Mouse (Mus musculus) embryonic facial prominence, embryonic 10.5 days (tissue): Measurements from ENCODE around the gene Narfl. TPM values are rescaled to one million over a fixed set of nuclear protein-coding genes. Genes with fewer than 3 reads are reported as not detected.
A peak's percentile ranks its signal among the peaks of the same experiment; 100 is the strongest.
"Not testable (repeated sequence)": the region's sequence is repeated elsewhere in the genome, so short reads cannot be mapped to it uniquely, and the experiment has no call there.

ENCODE experiments used
- DNase-seq: peaks from one replicate; pipeline ENCODE4 v3.0.0-alpha.2; 2017; ENCODE audit warnings: low spot score
- H3K27ac ChIP-seq: fragments of 300-500 bp; sonication (generic); replicated peaks from 2 replicates; pipeline ENCODE4 v1.5.1; 2016; ENCODE audit warnings: mild to moderate bottlenecking
- H3K27me3 ChIP-seq: fragments of 300-500 bp; sonication (generic); replicated peaks from 2 replicates; pipeline ENCODE4 v1.6.1; 2016; ENCODE audit warnings: low read depth, mild to moderate bottlenecking; ENCODE audit not compliant: poor library complexity, severe bottlenecking
- H3K36me3 ChIP-seq: fragments of 300-500 bp; sonication (generic); replicated peaks from 2 replicates; pipeline ENCODE4 v1.6.1; 2016; ENCODE audit warnings: mild to moderate bottlenecking, moderate library complexity
- H3K4me1 ChIP-seq: fragments of 300-500 bp; sonication (generic); 2 replicates; pipeline ENCODE4 v1.6.1; 2016
- H3K4me3 ChIP-seq: fragments of 300-500 bp; sonication (generic); 2 replicates; pipeline ENCODE4 v1.5.1; 2016; ENCODE audit warnings: mild to moderate bottlenecking, moderate library complexity
- H3K9me3 ChIP-seq: fragments of 300-500 bp; sonication (generic); 2 replicates; pipeline ENCODE4 v1.6.1; 2016; ENCODE audit warnings: mild to moderate bottlenecking
- WGBS: fragments of 180-500 bp; shearing (Covaris S2); methylation state at CpG from one replicate; pipeline ENCODE4 v1.1.7; 2016; 5-methylcytosine and 5-hydroxymethylcytosine counted together
- polyA plus RNA-seq: library from polyadenylated mRNA; unstranded; fragments of >200 nt; fragmentation: Nextera tagmentation; extraction: Ambion mirVana; gene quantifications from 2 replicates; pipeline ENCODE4 v1.2.1, GENCODE M21; 2016

Narfl gene
- polyA plus RNA-seq, result 23.9 and 25.9 TPM in 2 replicates

DNA sequence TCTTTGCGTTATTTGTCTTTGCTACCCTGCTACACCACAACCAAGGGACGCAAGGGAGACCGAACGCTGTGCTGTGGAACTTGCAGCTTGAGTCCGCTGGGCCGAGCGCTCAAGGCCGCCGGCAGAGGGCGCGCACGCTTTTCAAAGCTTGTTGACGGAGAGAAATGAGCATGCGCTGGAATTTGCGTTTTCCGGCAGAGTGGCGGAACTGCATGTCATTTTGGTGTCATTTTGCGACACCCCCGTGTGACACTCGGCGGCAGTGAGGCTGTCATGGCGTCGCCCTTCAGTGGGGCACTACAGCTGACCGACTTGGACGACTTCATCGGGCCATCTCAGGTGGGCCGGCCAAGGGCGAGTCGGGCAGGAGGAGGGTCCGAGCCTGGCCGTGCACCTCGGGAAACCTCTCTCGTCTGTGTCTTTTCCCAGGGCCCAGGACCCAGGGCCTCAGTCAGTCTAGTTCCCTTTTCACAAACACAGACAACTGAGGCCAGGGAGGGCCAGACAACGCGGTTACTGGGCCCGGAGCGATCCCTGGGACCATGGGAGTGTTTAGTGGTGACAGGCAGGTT is at the start of gene Narfl:
TSS of gene Narfl (plus strand) at position 228 of the 572 bp plus-strand sequence.
- no peaks in the 10 kb centered on the region for H3K9me3 ChIP-seq
- H3K27ac ChIP-seq, result peak within 1 kb of the TSS; percentile 82
- H3K4me1 ChIP-seq, result peaks cover 18% of the 10 kb centered on the region
- H3K36me3 ChIP-seq, result peaks cover 11% of the 10 kb centered on the region
- under 1% methylated on average over 37 of the region's 37 CpGs for WGBS
- peak within 1 kb of the TSS; percentile 85 for H3K4me3 ChIP-seq
- DNase-seq, result peak; percentile 98
- peaks cover 8% of the 10 kb centered on the region; the same call in 1 of the 2 replicates for H3K27me3 ChIP-seq

DNA sequence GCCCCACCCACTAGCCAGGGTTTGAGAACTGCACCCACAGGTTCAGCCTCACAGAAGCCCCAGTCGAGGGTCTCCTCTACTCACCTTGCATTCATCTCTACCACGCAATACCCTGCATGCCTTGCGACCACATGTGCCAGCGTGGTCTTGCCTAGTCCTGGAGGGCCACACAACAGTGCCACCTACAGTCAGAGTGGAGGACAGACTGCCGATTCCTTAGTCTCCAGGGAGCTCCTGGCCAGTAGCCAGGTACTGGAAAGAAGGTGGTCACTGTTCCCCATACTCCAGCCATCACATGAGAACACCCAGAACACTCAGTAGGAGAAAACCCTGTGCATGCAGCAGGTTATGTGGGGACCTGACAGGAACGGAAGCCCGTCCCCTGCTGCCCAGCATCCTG is 49.7 kb upstream of the Narfl start:
- peaks cover 73% of the 10 kb centered on the region for H3K36me3 ChIP-seq
- H3K9me3 ChIP-seq, result no peaks in the 10 kb centered on the region
- DNase-seq, result peak; percentile 20
- 0 out of 2 replicates have a peak overlapping the region, but pooled peaks have one; percentile 23 for H3K4me3 ChIP-seq
- no peak overlapping the region for H3K27ac ChIP-seq
- 81% methylated on average over 7 of the region's 7 CpGs for WGBS
- peaks cover 5% of the 10 kb centered on the region for H3K27me3 ChIP-seq
- H3K4me1 ChIP-seq, result peaks cover 29% of the 10 kb centered on the region

DNA sequence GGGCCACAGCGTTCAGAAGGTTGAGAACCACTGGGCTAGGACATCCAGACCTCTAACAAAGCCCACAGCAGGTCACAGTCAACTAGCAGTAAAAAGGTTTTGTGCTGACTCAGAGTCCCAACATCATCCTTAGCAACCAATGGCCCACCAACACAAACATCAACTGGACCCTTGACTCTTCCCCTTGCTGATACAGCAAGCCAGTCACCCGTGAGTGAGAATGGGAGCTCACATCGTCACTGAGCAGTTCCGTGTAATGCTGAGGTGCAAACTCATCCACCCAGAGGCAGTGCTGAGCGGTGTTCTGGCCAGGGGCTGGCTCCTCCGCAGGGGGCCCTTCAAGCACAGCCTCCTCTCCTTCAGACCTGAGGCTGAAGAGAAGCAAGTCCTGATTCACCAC is 48.3 kb upstream of the Narfl start:
- no peak for DNase-seq
- Histone ChIP-seq H3K9me3 (no peaks in the 10 kb centered on the region), H3K36me3 (peaks cover 64% of the 10 kb centered on the region), H3K27me3 (no peaks in the 10 kb centered on the region), H3K4me1 (peaks cover 32% of the 10 kb centered on the region), H3K4me3 (peak overlapping the region; percentile 83; the same call in 1 of the 2 replicates), H3K27ac (no peak overlapping the region)
- WGBS, result 82% methylated on average over 6 of the region's 6 CpGs

DNA sequence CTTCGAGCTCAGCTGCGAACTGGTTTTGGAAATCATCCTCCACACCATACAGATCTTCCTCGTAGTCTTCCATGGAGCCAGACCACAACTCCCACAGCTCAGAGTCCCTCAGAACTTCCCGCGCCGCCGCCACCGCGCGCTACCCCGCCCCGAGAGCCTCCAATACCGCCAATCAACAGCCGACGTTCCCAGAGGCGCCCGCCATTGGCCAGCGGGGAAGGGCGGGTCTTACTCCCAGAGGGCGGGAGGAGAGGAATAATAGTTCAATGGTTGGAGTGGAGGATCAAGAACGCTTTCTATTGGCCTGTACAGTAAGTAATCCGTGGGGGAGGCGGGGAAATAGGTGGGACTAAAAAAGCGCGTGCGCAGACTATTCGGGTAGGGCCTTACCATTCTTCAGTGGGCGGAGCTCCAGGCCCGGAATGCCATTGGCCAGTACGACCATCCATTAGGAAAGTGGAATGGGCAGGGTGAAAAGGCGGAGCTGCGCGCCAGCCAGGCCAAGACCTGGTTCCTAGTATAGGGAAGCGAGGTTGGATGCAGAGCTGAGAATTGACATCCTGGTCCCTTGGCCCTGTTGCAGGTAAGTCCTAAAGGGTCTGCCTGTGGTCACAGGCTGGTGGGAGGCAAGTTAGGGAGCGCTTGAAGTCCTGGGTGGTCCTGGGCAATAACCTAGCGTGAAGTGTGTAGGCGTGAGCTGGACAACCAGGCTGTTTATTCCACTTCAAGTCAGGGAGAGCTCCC is 46.1 kb upstream of the Narfl start, which contains the start of the genes Chtf18 and Rpusd1:
TSS of gene Chtf18 (minus strand) at position 155 of the 744 bp plus-strand sequence.
TSS of gene Rpusd1 (plus strand) at position 406 of the 744 bp plus-strand sequence.
- 1% methylated on average over 37 of the region's 37 CpGs for WGBS
- DNase-seq, result peak; percentile 97
- H3K27ac ChIP-seq, result peak within 1 kb of the TSS; percentile 80
- H3K4me1 ChIP-seq, result peaks cover 36% of the 10 kb centered on the region
- peak within 1 kb of the TSS; percentile 83 for H3K4me3 ChIP-seq
- no peaks in the 10 kb centered on the region for H3K9me3 ChIP-seq
- peaks cover 56% of the 10 kb centered on the region for H3K36me3 ChIP-seq
- H3K27me3 ChIP-seq, result no peaks in the 10 kb centered on the region

DNA sequence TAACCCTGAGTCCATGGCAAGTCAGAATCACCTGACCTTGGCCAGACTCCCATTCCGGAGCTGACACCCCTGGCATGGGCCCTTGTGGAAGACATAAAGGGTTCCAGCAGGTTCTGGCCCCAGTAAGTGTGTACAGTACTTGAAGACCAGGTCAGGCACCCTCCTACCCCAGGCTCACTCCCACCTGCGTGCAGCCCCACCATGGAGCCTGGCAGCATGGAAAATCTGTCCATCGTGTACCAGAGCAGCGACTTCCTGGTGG is 45.6 kb upstream of the Narfl start:
- Histone ChIP-seq H3K9me3 (no peaks in the 10 kb centered on the region), H3K27me3 (no peaks in the 10 kb centered on the region), H3K27ac (peak overlapping the region; percentile 80), H3K36me3 (peaks cover 51% of the 10 kb centered on the region), H3K4me1 (peaks cover 36% of the 10 kb centered on the region), H3K4me3 (peak overlapping the region; percentile 83)
- 31% methylated on average over 4 of the region's 4 CpGs for WGBS
- DNase-seq, result no peak

DNA sequence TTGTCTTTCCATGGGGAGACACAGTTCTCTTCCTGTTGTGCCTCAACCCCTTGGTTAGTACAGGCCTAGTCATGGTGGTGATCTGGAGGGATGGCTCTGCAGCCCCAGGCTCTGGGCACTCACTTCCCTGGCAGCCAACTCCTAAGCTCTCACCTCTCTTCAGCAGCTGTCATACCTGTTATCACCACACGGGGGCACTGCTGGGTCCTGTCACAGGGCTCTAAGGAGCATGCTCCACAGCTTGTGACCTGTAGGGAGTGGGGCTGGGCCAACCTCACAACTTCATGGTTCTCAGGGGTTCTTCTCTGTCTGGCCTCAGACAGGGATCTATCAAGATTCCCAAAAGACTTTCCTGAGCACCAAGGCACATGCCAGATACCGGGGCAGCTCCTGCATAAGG is 41.5 kb upstream of the Narfl start:
- DNase-seq, result peak; percentile 90
- Histone ChIP-seq H3K4me1 (peaks cover 19% of the 10 kb centered on the region), H3K9me3 (no peaks in the 10 kb centered on the region), H3K27me3 (no peaks in the 10 kb centered on the region), H3K36me3 (peaks cover 23% of the 10 kb centered on the region), H3K4me3 (no peak overlapping the region), H3K27ac (no peak overlapping the region)
- WGBS, result 19% methylated on average over 2 of the region's 2 CpGs

DNA sequence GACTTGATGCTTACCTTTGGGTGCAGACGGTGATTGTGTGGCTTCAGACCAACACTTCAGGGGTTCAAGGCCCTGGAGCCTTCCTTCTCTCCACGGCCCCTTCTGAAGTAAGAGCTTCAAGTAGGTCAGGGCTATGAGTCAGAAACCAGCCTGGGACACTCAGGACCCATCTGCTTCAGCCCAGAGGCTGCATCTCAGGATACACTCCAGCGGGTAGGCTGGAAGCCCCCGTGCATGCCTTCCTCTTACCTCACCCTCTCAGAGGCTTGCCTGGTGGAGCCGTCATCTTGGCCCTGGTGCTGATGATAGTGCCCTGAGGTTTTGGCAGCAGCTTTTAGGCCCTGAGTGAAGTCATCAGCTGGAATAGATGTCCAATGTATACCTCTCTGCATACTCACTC is 38.3 kb upstream of the Narfl start:
- Histone ChIP-seq H3K27me3 (no peaks in the 10 kb centered on the region), H3K4me3 (no peak overlapping the region), H3K9me3 (no peaks in the 10 kb centered on the region), H3K36me3 (peaks cover 13% of the 10 kb centered on the region), H3K4me1 (peaks cover 5% of the 10 kb centered on the region; the same call in 1 of the 2 replicates), H3K27ac (no peak overlapping the region)
- 80% methylated on average over 5 of the region's 5 CpGs for WGBS
- DNase-seq, result no peak

DNA sequence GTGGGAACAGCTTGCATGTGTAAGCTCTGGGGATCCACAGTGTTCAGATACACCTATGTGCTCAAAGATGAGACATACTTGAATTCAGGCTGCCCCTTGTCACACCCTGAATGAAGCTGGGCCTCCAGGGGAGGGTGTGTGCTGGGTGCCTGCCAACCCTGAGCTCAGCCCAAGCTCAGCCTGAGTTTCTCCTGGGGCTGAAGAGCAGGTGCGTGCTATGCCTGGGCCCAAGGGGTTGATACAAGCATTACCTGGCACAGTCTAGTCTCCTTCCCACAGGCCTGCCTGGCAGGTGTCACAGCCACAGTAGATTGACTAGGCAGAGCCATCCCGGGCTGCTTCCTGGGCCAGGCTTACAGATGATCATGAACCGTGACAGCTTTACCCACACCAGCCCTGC is 37.8 kb upstream of the Narfl start, which contains the start of gene Mslnl:
TSS of gene Mslnl (plus strand) at position 298 of the 400 bp plus-strand sequence.
- Histone ChIP-seq H3K4me3 (no peak within 1 kb of the TSS), H3K9me3 (no peaks in the 10 kb centered on the region), H3K27me3 (no peaks in the 10 kb centered on the region), H3K4me1 (peaks cover 5% of the 10 kb centered on the region; the same call in 1 of the 2 replicates), H3K27ac (no peak within 1 kb of the TSS), H3K36me3 (peaks cover 8% of the 10 kb centered on the region)
- 83% methylated on average over 3 of the region's 3 CpGs for WGBS
- DNase-seq, result no peak

DNA sequence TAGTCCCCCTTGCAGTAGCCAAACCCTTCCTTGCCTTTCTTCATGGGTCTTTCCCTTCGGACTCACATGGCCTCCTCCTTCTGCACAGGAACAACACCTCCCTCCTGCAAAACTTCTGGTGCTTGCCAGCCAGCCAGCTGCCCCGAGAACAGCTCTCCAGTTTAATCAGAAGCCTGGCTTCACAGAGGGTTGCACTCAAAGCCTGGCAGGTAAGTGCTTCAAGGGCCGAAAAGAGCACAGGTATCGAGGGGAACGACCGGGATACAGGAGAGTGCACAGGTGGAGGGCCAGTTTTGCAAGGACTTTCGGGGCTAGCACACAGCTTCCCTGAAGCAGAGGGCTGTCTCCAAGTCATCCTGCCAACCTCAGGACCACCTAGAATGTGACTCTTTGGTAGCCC is 34.7 kb upstream of the Narfl start:
- 81% methylated on average over 7 of the region's 7 CpGs for WGBS
- DNase-seq, result no peak

DNA sequence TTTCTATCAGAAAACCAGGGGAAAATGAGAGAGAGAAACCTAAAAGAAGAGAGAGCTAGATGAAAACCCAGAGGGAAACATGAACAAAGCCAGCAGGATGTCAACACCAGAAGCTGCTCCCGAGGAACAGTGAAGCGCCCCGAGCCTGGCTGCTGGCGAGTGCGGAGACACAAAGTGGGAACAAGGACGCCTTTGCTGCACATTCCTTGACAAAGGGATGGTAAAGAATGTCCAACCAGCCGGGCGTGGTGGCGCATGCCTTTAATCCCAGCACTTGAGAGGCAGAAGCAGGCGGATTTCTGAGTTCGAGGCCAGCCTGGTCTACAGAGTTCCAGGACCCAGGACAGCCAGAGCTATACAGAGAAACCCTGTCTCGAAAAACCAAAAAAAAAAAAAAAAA is 32.1 kb upstream of the Narfl start:
- not testable (repeated sequence) for DNase-seq, H3K36me3 ChIP-seq, H3K4me1 ChIP-seq, H3K4me3 ChIP-seq, H3K27ac ChIP-seq, H3K9me3 ChIP-seq
- 77% methylated on average over 12 of the region's 12 CpGs for WGBS
- H3K27me3 ChIP-seq, result peaks cover 17% of the 10 kb centered on the region

More for the DNA sequence above, 34.7 kb upstream of the Narfl start:
- no peaks in the 10 kb centered on the region for H3K9me3 ChIP-seq
- H3K4me1 ChIP-seq, result no peaks in the 10 kb centered on the region
- no peak overlapping the region for H3K4me3 ChIP-seq
- no peak overlapping the region for H3K27ac ChIP-seq
- peaks cover 14% of the 10 kb centered on the region for H3K27me3 ChIP-seq
- no peaks in the 10 kb centered on the region for H3K36me3 ChIP-seq

DNA sequence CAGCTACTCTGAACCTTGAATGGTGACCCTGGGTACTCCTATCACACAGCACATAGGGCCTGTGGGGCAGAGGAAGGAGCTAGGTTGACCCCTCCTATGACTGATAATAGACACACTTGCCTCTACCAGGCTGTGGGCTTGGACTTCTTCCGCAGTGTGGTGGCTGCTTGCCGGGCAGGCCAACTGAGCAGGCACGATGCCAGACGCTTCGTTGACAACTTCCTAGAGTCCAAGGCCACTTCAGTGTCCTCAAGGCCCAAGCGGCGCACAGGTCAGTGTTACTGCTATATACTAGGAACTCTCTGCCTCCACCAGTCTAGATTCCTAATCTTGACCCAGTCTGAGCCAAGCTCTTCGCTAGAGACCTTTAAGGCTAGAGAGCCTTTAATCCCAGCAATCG is 29.7 kb upstream of the Narfl start:
- 0 out of 2 replicates have a peak, but pooled peaks cover 5% of the 10 kb centered on the region for H3K4me1 ChIP-seq
- no peaks in the 10 kb centered on the region for H3K9me3 ChIP-seq
- no peaks in the 10 kb centered on the region for H3K36me3 ChIP-seq
- 94% methylated on average over 9 of the region's 9 CpGs for WGBS
- peaks cover 17% of the 10 kb centered on the region for H3K27me3 ChIP-seq
- no peak overlapping the region for H3K27ac ChIP-seq
- DNase-seq, result no peak
- no peak overlapping the region for H3K4me3 ChIP-seq

DNA sequence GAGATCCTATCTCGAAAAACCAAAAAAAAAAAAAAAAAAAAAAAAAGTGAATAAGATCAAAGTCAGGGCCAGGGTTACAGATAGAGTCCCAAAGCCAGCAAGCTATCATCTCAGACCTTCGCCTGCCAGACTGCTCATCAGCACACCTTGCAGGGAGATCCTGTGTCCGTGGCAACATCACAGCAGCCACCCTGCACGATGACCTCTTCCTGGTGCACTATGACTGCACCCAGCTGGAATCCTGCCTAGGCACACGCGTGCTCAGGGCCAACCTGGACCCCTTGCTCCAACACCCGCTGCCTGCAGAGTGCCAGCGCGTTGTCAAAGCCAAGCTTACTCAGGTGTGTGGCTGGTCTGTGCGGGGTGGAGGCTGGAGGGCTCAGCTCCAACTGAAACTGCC is 29.3 kb upstream of the Narfl start:
- peaks cover 17% of the 10 kb centered on the region for H3K27me3 ChIP-seq
- H3K36me3 ChIP-seq, result no peaks in the 10 kb centered on the region
- no peaks in the 10 kb centered on the region for H3K9me3 ChIP-seq
- WGBS, result 78% methylated on average over 10 of the region's 10 CpGs
- H3K4me1 ChIP-seq, result 0 out of 2 replicates have a peak, but pooled peaks cover 5% of the 10 kb centered on the region
- DNase-seq, result no peak
- H3K27ac ChIP-seq, result no peak overlapping the region
- no peak overlapping the region for H3K4me3 ChIP-seq

DNA sequence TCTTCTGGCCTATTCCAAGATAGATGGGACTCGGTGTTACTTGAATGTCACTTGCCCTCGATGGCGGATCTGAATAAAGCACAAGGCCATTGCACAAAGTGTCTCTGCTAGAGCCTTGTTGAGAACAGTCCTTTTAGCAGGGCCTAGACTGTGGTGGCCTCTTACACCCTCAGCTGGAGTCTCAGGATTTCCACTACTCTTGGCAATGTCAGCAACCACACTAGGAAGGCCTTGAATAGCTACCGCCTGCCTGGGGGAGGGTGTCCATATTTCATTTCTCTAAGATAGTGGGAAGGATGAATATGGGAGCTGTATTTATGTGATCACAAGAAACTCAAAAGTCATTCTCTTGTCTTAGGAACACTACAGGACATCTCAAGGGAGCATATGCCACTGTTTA is 25.3 kb upstream of the Narfl start:
- 91% methylated on average over 4 of the region's 4 CpGs for WGBS
- DNase-seq, result no peak
- H3K36me3 ChIP-seq, result no peaks in the 10 kb centered on the region

More for the DNA sequence above, 25.3 kb upstream of the Narfl start:
- no peak overlapping the region for H3K4me3 ChIP-seq
- H3K9me3 ChIP-seq, result no peaks in the 10 kb centered on the region
- H3K27ac ChIP-seq, result no peak overlapping the region
- peaks cover 10% of the 10 kb centered on the region; the same call in 1 of the 2 replicates for H3K27me3 ChIP-seq
- H3K4me1 ChIP-seq, result 0 out of 2 replicates have a peak, but pooled peaks cover 5% of the 10 kb centered on the region
